Mouse (Mus musculus): ENCODE data around the gene Zfy1.
"Not testable (repeated sequence)": the region's sequence is repeated elsewhere in the genome, so short reads cannot be mapped to it uniquely, and the experiment has no call there.

Zfy1 gene

DNA sequence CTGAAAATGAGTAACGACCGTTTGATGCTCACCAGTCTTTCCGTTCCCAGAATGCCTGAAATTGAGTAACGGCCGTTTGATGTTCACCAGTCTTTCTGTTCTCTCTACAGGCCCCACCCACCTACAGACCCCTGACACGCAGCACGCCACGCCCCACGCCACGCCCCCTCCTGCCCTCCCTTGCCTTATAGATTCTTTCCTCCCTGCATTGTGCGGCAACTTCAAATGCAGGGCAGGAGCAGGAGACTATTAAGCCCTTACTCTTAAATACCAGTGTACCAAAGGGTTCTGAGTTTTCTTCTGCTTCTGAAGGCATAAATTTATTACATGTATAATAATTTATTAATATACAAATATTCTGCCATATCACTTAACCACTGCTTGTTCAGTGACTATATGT is at the start of gene Zfy1:
Gene Zfy1 (minus strand): TSS at position 101 of the 400 bp plus-strand sequence.
- not testable (repeated sequence) for DNase-seq (ENCODE audit: low read depth, low spot score)

DNA sequence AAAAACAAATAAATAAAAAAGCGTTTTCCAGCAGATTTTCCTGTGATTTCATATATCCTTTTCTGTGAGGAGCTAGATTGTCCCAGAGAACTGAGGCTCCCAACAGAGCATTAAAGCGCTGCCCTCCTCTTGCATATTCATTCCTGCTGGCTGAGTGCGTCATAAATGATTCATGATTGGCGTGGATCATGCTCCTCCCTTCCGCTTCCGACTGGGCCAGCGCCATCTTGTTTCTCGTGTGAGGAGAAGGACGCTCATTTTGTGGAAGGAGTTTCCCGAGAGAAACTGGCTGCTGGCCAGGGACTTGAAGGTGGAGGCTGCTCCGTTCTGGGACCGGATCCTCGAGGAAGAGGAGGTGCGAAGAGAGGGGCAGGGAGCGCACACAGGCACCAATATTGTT is 21.2 kb upstream of the Zfy1 start, which contains the start of gene Uba1y:
Gene Uba1y (plus strand): TSS at position 254 of the 400 bp plus-strand sequence.
- no peak for DNase-seq (ENCODE audit: low read depth, low spot score)

DNA sequence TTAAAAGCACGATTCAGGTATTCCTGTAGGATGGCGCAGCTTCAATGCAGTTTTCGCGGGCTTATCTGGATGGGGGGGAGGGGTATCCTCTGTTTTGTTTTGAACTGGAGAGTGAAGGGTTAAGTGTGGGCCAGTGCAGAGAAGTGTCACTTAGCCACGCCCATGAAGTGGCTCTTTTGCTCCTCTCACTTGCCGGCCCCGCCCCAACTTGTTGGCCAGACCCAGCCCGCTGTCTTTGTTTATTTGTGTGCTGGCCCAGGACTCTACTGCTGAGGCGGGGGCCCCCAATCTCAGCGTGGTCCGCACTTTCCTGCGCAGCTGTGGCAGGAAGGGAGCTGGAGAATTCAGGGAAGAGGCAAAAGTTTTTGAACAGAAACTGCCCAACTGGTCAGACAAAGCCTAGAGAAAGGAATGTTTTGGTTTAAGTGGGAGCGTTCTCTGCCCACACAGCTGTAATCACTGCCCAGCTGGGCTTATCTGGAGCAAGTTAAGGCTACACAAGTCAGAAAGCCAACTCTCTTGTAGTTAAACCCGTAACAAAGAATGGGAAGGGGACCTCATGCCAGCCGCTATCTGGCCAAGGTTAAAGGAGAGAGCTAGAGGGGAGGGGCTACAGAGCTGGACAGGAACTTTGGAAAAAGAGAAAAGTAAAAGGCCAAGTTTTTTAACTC is 11.9 kb upstream of the Zfy1 start:
- DNase-seq (ENCODE audit: low read depth, low spot score) = peak; percentile 46
